Mouse (Mus musculus): ENCODE data around the gene Ifrd2.
"Not testable (repeated sequence)": the region's sequence is repeated elsewhere in the genome, so short reads cannot be mapped to it uniquely, and the experiment has no call there.

The Ifrd2 gene

GRCm38 (mm10) chr9:107552690-107553393 lies 34.6 kb upstream of the Ifrd2 start:
- DNase-seq, result no peak

DNA sequence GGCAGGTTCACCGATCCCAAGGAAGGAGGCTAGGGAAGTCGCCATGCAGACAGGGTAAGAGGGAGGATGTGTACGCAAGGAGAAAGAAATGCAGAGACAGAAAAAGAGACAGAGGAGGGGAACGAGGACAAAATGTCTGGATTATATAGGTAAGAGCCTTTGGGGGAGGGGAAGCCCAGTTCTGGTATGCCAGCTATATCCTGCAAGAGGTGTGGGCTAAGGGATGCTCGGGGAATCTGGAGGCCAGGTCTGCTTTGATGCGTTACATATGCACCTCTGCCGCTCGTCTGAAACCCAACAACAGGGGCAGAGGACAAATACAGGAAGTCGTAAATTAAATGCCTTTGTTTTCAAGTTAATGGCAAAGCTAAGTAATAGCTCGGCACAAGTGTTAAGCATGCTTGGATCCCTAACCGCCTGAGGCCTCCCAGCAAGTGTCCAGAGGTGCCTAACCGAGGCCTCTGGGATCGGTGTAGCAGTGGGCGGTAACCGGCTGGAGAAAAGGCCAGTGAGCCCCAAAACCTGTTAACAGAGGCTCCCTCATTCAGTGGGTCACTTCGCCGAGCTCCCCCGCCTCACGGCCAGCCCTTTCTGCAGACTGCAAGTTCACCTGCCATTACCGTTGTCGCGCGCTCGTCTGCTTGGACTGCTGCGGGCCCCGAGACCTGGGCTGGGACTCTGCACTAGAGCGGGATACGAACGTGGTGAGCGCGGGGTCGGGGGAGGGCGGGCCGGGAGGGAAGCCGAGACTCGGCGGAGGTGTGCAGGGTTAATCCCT lies 33.7 kb upstream of the Ifrd2 start:
- no peak for DNase-seq

DNA sequence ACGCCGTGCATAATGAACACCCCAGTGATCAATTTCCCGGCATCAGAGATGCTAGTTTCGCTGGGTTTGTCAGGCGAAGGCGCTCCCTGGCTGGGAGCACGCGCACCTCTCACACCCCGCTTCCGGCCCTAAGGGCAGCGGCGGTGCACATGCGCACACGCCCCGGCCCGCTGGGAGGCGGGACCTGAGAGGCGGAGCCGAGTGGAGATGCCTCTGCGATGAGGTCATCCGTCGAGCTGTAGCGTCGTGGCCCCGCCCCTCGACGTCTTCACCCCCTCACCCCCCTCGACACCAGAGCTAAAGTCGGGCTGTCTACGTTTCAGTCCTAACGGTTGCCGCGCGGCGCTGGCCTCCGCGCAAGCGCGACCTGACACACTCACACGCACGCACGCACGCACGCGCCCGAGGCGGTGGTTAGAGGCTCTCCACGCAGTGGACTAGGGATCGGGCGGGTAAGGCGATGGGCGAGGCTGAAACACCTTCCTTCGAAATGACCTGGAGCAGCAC lies 33.1 kb upstream of the Ifrd2 start:
- peak; percentile 96 for DNase-seq

DNA sequence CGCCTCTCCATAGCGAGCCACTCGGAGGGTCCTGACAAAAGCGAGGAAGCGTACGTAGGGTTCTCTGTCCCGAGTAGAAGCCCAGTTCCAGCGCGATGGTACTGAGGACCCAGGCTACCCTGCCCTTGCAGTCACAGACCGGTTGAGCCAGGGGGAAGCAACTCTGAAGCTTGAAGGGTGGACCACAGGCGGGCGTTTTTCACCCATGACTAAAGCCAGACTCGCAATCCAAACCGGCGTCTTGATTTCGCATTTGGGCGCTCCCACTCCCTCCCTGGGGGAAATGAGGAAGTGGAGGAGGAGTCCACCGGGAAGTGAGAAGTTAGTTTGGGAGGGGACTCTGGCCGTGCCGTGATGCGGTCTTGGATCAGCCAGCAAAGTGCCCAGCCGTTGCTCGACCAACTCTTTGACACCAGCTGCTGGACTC lies 32.4 kb upstream of the Ifrd2 start:
- no peak for DNase-seq

- no peak for DNase-seq
Measured at GRCm38 (mm10) chr9:107555701-107556100, 31.7 kb upstream of the Ifrd2 start.

- no peak for DNase-seq
Measured at GRCm38 (mm10) chr9:107556346-107556745, 31.1 kb upstream of the Ifrd2 start.

- peak; percentile 93 for DNase-seq
Measured at GRCm38 (mm10) chr9:107563029-107563581, 24.3 kb upstream of the Ifrd2 start, which contains the start of gene Tusc2. Tusc2 (plus strand) TSS chr9:107563255.

DNA sequence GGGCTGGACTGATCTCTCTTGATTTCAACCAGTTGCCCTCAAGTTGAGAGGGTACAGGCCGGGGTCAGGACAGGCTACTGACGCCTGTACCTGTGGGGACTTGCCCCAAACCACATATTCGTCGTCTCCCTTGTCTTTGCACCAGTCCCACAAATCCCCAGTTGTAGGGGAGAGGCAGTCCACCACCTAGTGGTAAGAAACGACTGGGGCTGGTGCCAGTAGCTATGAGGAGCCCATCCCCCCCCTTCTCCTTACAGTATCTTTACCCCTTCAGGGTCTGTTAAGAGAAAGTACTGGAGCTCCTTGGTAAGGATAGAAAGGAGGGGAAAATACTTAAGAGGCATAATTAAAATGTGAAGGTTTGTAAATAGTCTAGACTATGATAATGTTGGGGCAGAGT lies 21.9 kb upstream of the Ifrd2 start:
- DNase-seq, result not testable (repeated sequence)

DNA sequence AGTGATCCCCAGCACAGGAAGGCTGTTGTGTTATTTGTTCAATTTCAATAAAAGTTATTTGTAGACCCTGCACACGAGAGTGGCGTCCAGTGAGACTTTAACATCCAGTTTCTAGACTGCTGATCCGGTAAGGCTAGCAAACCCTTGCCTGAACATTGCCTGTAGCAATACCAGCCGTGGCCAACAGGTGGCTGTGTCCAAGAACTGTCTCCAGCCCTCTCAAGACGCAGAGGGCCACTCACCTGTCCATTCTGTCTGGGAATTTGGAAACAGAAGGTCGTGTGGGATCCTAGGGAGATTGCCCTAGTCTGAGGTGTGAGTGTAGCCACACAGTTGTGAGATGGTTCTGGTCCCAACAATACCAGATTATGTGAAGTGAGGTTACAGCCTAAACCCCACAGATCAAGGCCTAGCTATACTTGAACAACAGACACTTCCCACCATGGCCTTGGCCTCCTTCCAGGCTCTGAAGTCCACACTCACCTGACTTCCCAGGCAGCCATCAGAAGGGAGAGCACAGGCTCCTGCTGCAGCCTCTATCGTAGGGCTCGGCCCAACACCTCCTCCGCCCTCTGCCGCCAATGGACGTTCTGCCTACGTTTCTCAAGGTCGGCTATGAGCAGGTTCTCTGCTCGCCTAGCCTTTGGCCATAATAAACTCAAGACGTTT lies 21.3 kb upstream of the Ifrd2 start:
- peak; percentile 79 for DNase-seq

DNA sequence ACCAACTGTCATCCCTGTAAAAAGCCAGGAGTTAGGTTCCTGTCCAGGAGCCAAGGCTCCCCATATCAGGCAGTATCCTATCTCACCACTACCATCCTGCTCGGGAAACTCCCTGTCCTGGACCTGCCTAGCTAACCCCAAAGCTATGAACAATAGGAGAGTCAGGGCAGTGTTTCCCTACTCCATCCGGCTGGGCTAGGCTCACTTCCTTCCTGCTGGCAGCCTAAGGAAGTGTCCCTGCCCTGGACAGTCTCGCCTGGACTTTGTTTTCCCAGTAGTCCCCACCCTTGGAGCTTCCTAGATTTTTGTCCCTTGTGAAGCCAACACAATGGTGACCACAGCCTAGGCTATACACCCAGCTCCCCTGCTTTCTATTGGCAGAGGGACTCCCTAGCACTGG lies 20.6 kb upstream of the Ifrd2 start:
- no peak for DNase-seq

- peak; percentile 2 for DNase-seq
Measured at GRCm38 (mm10) chr9:107567702-107568319, 19.6 kb upstream of the Ifrd2 start, which contains the start of gene Hyal2. Hyal2 (plus strand) TSS chr9:107567945.

GRCm38 (mm10) chr9:107568331-107569261 lies 18.8 kb upstream of the Ifrd2 start:
- peak; percentile 85 for DNase-seq

DNA sequence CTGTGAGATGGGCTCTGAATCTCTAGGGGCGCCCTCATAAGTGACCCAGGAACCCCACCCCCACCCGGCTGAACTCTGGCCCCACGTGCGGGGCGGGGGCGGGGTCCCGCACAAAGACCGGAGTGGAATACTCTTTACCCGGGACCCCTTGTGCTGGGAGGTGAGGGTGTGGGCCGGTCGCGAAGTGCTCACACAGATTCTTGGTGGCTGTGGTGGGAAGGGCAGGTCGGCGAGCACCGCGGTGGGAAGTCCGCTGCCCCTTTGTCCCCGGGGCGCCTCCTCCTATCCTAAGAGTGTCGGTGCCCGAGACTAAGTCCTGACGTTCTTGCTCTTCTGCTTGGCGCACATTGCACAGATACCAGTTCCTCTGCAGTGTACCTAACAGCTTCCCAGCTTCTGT lies 18.2 kb upstream of the Ifrd2 start:
- DNase-seq, result no peak

DNA sequence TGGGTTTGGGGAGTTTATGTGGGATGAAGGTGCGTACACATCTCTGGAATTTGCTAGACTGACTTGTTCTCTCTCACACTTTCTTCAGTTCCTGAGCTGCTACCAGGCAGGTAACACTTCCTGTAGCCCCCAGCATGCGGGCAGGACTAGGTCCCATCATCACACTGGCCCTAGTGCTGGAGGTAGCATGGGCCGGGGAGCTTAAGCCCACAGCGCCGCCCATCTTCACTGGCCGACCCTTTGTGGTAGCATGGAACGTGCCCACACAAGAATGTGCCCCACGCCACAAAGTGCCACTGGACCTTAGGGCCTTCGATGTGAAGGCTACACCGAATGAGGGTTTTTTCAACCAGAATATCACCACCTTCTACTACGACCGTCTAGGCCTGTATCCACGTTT lies 17.4 kb upstream of the Ifrd2 start:
- peak; percentile 10 for DNase-seq

GRCm38 (mm10) chr9:107570845-107571244 lies 16.6 kb upstream of the Ifrd2 start:
- no peak for DNase-seq

GRCm38 (mm10) chr9:107571534-107572326 lies 15.7 kb upstream of the Ifrd2 start:
- no peak for DNase-seq

DNA sequence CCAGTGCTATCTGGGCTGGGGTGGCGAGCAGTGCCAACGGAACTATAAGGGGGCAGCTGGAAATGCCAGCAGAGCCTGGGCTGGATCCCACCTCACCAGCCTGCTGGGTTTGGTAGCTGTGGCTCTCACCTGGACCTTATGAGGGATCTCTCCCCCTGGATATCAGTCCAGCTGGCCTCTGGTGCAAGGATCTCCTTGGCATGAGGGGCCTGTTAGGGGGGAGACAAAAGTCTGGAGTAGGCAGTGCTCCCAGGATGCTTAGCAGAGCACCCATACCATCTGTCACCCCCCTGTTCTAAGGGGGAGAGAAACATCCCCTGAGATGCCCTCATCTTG lies 15.1 kb upstream of the Ifrd2 start:
- DNase-seq, result no peak

- DNase-seq, result not testable (repeated sequence)
Measured at GRCm38 (mm10) chr9:107573774-107574173, 13.7 kb upstream of the Ifrd2 start.

DNA sequence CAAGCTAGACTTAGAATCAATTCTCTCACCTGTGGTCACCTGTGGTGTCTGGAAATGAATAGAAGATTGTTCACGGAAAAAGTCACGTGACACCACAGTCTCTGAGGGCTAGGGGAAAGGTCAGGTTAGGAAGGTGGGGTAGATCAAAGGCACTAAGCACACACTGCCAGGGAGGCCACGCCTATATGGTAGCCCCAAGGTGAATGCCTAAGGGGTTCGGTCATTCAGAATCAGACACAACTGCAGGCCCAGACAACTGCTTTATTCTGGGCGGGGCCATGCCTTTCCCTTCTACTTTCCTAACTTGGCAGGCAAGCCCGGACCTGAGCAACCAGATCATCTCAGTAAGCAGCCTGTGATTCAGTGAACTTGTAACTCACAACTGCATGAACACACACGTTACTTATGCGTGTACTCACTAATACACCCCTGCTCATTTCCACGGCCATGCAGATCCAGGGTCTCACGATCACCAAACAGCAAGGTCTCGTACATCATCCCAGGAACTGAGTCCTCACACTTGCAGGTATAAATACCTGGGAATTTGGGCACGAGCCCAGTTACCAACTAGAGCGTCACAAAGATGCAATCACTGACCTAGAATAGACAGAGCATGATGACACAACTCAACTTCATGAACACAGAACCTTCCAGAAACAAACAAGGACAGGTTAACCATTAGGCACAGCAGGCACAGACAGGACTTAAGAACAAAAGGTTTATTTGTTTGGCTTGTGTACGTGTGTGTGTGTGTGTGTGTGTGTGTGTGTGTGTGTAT lies 11.7 kb upstream of the Ifrd2 start:
- DNase-seq, result no peak

Data from thymus, postnatal 25 days (tissue).